Mouse (Mus musculus): ENCODE data around the gene Arg2. TPM values are rescaled to one million over a fixed set of nuclear protein-coding genes. Genes with fewer than 3 reads are reported as not detected.
"Not testable (repeated sequence)": the region's sequence is repeated elsewhere in the genome, so short reads cannot be mapped to it uniquely, and the experiment has no call there.

Arg2 gene
- total RNA-seq, 4 experiments from 2014 or later: 0.29 to 0.99 (median 0.67) TPM

DNA sequence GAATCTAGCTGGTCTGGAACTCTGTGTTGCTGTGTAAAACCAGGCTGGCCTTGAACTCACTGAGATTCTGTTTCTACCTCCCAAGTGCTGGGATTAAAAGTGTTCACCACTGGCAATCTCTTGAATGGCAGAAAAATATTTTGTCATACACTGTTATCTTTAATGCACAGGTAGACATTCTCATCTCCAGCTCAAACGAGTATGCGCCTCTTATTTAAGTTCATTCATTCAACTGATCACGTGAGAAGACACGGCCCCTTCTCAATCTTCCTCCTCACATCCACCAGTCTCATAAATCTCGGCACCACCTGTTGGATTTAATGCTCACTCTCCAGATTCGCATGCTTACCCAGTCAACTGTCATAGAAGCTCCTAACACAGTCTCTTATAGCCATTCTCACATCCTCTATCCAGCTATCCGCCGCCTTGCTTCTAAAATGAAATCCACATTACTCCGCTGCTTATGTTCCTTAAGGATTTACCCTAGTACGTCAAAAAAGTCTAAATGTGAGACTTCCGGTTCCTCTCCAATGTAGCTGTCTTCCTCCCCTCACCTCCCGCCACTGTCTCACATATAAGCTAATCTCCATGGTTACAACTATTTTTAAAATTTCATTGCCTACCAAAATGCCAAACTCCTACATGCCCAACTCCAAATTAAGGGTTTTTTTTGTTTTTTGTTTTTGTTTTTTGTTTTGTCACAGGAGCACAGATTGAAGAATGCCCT lies 40.9 kb downstream of the Arg2 start:
- no peak for DNase-seq

DNA sequence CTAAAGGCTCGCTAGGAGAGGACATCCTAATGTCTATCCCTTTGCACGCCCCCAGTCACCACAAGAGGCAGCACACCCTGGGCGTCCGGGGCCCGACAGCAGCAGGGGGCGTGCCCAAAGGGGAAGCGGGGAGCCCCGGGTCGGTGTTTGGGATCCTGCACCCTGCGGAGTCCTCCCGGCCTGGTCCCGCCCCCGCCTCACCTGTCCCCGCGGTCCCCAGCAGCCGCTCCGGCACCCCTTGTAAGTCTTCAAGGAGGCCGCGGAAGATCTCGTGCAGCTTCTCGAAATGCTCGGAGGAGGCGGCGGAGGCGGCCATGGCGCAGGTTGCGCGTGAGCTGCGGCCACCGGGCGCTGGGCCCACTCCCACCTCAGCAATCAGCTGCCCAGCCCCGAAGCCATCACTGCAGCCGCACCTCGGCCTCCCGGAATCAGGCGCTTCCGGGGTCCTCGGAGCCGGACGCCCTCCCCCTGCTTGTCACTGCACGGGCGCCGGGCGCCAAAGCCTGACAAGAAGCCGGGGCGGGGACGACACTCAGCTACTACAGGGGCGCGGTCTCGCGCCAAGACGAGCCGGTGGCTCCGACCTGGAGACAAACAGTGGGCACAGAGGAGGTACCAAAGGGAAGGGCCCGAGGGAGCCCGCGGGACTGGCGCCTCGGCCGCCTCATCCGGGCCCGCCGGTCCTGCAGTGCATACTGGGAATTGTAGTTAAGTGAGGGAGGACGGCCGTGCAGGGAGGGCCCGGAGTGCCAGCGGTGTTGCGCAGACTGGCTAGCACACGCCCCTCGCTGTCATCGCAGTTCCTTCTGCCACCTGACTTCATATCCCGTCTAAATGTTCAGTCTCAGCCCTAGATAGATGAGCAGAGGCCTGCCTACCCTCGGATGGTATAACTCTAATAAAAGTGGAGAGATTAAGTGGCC lies 41.7 kb downstream of the Arg2 start, which contains the start of gene Vti1b:
Gene Vti1b, minus strand, starts transcription at position 649 of the 923 bp plus-strand sequence.
- peak; percentile 90 for DNase-seq

DNA sequence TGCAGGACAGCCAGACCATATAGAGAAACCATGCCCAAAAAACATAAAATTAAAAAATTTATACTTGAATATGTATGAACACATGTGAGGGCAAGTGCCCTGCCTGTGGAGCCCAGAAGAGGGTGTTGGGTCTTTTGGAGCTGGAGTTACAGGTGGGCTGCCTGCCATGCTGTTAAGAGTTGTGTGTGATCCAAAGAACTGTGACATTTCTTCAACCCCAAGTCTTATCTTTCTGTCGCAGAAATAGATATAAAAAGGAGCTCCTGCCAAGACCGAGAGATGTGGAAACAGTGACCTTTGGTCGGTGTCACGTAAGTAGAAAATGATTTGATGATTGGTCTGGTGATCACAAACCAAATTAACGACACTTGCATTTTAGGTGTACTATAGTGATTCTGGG lies 43.1 kb downstream of the Arg2 start:
- no peak for DNase-seq

DNA sequence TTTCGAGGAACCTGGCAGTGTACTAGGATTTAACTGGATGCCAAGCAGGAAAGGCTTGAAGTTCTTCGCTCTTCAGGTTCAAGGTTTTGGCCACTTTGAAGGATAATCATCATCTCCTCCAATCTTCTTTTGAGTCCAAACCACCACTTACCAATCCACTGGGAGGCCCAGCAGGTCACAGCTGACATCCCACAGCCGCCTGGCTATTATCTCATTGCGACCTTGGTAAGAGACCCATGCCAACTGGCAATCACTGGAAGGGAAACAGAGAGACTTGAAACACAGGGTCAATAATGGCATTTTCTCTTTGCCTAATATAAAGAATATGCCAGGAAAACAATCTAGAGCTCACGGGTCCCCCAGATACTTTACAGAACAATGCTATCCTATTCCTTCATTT lies 45.4 kb downstream of the Arg2 start:
- no peak for DNase-seq

DNA sequence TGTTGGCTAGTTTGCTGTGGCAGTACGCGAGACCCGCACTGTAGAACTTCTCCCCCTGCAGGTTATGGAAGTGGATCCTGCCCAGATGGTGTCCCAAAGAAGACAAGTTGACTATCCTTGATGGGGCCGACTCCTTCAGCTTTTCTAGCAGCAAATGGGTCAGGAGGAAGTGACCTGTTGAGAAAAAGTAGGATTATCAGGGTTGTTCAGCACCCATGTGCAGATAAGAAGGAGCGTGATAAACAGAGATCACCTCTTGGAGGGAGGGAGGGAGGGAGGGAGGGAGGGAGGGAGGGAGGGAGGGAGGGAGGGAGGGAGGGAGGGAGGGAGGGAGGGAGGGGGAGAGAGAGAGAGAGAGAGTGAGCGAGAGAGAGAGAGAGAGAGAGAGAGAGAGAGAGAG lies 54.6 kb downstream of the Arg2 start:
- DNase-seq: not testable (repeated sequence)

DNA sequence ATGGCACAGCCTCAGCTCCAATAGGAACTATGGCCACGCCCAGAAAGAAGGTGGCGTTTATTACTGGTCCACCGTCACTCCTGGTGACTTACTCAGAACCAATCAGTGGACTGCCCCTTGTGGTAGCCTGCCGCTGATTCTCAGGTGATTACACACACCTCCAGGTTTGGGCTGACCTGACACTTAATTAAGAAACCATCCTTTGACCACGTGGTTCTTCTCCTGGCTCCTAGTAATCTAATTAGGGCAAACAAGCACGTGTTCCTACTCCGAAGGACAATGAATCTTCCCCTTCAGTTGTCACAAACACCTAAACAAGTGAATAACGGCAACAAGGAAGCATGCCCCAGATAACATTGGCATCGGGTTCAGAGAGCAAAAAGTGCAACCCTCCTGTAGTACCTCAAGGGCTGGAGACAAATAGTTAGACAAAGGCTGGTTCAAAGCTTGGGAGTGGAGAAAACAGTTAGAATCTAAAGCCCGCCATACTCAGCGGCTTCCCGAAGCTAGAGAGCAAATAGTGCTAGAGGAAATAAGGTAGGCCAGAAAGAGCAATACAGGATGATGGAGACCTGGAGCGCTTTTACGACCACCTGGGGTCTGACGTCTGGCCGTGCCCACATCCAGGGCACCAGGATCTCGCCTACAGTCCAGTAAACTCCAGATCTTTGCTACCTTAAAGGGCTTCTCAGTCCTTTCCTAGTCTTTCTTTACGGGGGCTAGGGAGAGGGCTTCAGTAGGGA lies 60.5 kb downstream of the Arg2 start:
- peak; percentile 56 for DNase-seq

DNA sequence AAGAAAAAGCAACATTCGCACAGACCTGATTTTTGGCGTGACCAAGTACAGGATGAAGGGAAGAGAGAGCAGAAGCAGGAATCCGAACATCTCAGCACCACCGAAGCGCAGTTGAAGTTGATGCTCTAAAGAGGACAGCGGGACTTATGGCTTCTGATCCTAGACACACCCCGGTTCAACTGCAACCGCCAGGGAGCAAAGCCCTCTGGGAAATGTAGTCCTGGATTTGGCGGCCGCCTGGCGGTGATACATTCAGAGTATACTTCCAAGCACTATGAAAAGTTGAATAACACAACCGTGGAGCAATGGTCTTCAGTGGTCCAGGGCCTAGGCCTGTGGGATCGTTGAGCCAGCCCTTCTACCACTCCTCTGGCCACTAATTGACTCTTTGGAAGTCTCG lies 61.1 kb downstream of the Arg2 start:
- peak; percentile 58 for DNase-seq

DNA sequence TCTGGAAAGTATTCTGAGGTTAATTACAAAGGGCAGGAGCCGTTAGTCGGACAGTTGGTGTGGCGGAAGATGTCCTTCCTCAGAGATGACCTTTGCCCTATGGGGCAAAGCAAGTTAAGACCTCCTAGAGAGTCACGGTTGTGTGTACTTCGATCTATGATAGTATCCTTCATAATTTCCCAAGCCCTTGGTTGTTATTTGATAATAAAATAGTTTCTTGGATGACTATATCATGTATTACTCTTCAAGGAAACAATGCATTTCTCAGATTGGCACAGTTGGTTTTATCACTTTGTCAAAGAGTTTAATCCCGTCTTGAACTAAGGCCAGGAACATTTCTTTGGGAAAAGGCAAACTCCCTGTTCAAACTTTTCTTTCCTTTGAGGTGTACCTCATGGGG lies 61.6 kb downstream of the Arg2 start, which contains the start of gene Rdh11:
Gene Rdh11, minus strand, starts transcription at position 101 of the 400 bp plus-strand sequence.
- no peak for DNase-seq

DNA sequence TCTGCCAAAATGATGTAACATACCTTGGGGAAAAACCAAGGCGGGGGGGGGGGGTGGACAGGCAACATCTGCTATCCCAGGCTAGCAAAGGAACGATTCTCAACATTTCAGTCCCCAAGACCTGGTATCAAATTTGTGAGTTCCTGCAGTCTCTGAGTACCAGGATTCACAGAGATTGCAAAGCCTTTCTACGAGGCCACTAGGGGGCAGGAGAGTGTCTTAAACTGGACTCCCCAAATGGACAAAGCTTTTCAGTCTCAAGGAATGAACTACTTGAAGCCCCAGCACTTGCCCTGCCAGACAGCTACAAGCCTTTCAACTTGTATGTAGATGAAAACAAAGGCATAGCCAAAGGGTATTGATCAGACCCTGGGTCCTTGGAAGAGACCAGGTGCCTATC lies 62.9 kb downstream of the Arg2 start:
- peak; percentile 28 for DNase-seq

DNA sequence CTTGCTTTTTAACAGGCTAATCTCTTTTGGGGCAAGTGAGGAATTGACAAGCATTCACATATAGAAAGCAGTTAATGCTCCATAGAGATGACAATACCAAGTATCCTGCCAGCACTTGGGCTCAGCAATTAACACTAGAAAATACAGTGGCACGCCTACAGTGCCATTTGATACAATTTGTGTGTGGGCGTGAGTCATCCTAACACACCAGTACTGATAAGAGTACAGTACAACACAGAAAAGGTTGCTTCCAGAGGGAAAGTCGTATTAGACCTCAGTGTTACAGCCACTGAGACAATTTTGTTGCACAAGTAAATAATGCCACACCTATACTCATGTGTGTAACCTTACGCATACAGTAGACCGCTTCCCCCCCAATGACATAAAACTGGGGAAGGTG lies 66.5 kb downstream of the Arg2 start:
- DNase-seq: no peak

DNA sequence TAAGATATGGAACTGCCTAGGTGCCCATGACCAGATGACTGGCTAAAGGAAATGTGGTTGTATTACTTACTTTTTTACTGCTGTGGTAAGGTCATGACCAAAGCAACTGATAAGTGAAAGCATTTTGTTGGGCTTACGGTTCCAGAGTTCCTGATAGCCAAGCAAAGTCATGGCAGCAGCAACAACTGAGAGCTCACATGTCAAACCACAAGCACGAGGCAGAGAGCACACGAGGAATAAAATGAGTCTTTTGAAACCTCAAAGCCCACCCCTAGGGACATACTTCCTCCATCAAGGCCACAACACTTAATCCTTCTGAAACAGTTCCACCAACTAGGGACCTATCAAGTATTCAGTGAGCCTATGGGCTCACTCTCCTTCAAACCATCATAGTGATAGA lies 71.3 kb downstream of the Arg2 start:
- no peak for DNase-seq

Other genes with a start within 250 kb of the Arg2 start
- gene Plek2, start 223.8 kb upstream of the Arg2 start, total RNA-seq (2022): under 1 TPM in 1 of 4 experiments, not detected in 3; 0.35 TPM
- gene Tmem229b, start 123.2 kb upstream of the Arg2 start, total RNA-seq (2022): 10 to 100 TPM in 2 of 4 experiments, 1 to 10 TPM in 2; 6.8 to 19.5 (median 11.7) TPM
- gene Plekhh1, start 101.6 kb upstream of the Arg2 start, total RNA-seq (2022): 1 to 10 TPM; 2.6 to 6.1 (median 4.3) TPM
- 10 to 100 TPM; 13.6 to 16.5 (median 14.8) TPM for gene Pigh, start 41.1 kb upstream of the Arg2 start, total RNA-seq (2022)
- gene Vti1b, start 41.9 kb downstream of the Arg2 start, total RNA-seq (2022): 100 to 1,000 TPM; 120 to 135 (median 127) TPM
- 10 to 100 TPM; 18.1 to 25.0 (median 21.0) TPM for gene Rdh11, start 61.5 kb downstream of the Arg2 start, total RNA-seq (2022)
- 1 to 10 TPM in 1 of 4 experiments, under 1 TPM in 3; 0.52 to 1.4 (median 0.65) TPM for gene Rdh12, start 78.1 kb downstream of the Arg2 start, total RNA-seq (2022)
- 10 to 100 TPM; 21.3 to 46.5 (median 28.2) TPM for gene Zfyve26, start 165.5 kb downstream of the Arg2 start, total RNA-seq (2022)
- under 1 TPM; 0.35 to 0.74 (median 0.48) TPM for gene Rad51b, start 166.5 kb downstream of the Arg2 start, total RNA-seq (2022)